Mouse (Mus musculus): ENCODE results near the gene Ntrk3. TPM values are rescaled to one million over a fixed set of nuclear protein-coding genes. Genes with fewer than 3 reads are reported as not detected.

The Ntrk3 gene
- polyA plus RNA-seq (2017; shearing (Covaris generic)), result 22.1 TPM

DNA sequence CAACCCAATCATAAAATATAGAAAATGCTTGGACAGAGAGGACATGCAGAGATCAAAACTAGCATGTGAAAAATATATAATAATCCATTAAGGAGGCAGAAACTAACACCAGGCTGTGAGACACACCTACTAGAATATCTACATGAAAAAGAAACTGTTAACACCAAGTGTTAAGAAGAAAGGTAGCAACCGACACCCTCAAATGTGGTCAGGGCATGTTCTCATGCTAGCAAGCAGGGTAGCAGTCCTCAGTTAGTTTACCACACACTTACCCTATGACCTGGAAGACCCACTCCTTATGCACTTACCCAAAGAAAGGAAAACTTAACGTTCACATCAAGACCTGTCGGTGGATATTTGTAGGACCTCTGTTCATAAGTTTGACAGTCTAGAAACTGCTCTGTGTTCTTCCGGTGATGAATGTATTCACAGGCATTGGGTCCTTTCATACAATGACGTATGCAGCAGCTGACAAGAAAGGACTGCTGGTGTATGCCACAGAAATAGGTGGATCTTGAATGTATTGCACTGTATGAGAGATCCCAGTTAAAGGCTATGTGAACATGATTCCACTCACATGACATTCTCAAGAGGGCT lies at the start of gene Ntrk3:
Ntrk3 (minus strand) TSS at position 399 of the 597 bp plus-strand sequence.

DNA sequence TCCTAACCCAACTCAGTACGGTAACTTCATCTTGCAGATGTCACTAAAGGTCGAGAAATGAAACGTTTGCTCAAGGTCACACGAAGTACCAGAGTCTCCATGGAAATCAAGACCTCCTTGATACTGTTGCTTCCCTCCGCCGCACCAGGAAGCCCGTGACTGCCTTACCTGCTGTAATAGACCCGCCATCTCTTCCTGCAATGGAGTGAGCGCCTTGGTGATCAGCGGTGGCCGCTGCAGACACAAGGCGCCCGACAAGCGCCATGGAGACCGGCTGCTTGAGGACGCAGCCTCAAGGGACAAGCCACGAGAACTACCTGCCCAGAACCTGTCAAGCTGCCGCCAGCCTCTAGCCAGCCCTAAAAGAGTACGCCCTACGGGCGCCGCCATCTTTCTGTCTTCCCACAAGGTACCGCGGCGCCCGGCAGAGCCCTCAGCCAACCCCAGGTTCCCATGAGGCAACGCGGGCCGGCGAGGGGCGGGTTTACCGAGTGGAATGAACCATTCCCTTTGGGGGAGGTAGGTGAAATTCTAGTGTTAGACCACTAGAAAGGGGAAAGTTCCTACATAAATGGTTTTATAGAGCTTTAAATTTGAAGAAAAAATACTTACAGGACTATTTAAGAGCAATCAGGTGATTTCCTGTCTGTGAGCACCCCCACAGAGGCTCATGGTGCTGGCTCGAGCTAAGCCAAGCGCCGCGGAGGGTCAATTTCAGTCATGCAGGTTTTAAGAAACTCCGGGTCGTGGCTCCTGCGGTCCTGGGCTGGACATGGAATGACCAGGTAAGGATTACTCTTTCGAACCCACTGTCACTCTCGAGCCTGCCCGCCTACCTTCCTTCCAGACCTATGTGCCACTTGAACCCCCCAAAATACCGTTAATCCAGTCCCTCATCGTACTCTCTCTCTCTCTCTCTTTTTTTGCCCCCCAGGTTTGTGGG lies 45.1 kb upstream of the Ntrk3 start, which contains the start of the genes Mrps11 and Mrpl46:
Mrps11 (plus strand) TSS at position 481 of the 943 bp plus-strand sequence.
Mrpl46 (minus strand) TSS at position 893 of the 943 bp plus-strand sequence.

Other genes with a start within 250 kb of the Ntrk3 start
- 21.1 TPM for gene Mrps11, start 45.1 kb upstream of the Ntrk3 start, polyA plus RNA-seq (2017; shearing (Covaris generic))
- gene Mrpl46, start 45.5 kb upstream of the Ntrk3 start, polyA plus RNA-seq (2017; shearing (Covaris generic)), result 28.8 TPM
- gene Det1, start 109.3 kb upstream of the Ntrk3 start, polyA plus RNA-seq (2017; shearing (Covaris generic)), result 8.4 TPM
- gene Aen, start 157.8 kb upstream of the Ntrk3 start, polyA plus RNA-seq (2017; shearing (Covaris generic)), result 34.5 TPM
- gene Isg20, start 175.4 kb upstream of the Ntrk3 start, polyA plus RNA-seq (2017; shearing (Covaris generic)), result 38.1 TPM

Data from effector memory CD4-positive, alpha-beta T cell, adult 7 months (primary cell).